Mouse (Mus musculus) intestine, embryonic 14.5 days (tissue): ENCODE measurements around the gene Fbxo30. TPM values are rescaled to one million over a fixed set of nuclear protein-coding genes. Genes with fewer than 3 reads are reported as not detected.
"Not testable (repeated sequence)": the region's sequence is repeated elsewhere in the genome, so short reads cannot be mapped to it uniquely, and the experiment has no call there.

Experiments used
- ATAC-seq: fragments of 200-750 bp; cut with Nextera tagmentation; replicated peaks from 2 replicates; pipeline ENCODE4 v1.8.0; 2017; ENCODE audit warnings: low read depth, moderate number of reproducible peaks, moderate TSS enrichment, moderate library complexity; ENCODE audit not compliant: low FRiP score, low TSS enrichment
- DNase-seq: peaks from one replicate; pipeline ENCODE4 v3.0.0-alpha.2; 2018; ENCODE audit warnings: low spot score
- H3K27ac ChIP-seq: fragments of 300-500 bp; sonication (generic); 2 replicates; pipeline ENCODE4 v1.5.1; 2014; ENCODE audit warnings: low read depth, mild to moderate bottlenecking, control low read depth
- H3K27me3 ChIP-seq: fragments of 300-500 bp; sonication (generic); replicated peaks from 2 replicates; pipeline ENCODE4 v1.6.1; 2014; ENCODE audit warnings: low read length, control low read depth; ENCODE audit not compliant: control insufficient read depth, insufficient read depth
- H3K36me3 ChIP-seq: fragments of 300-500 bp; sonication (generic); 2 replicates; pipeline ENCODE4 v1.6.1; 2014; ENCODE audit warnings: low read length, control low read depth; ENCODE audit not compliant: control insufficient read depth, insufficient read depth
- H3K4me1 ChIP-seq: fragments of 300-500 bp; sonication (generic); replicated peaks from 2 replicates; pipeline ENCODE4 v1.6.1; 2014; ENCODE audit warnings: low read length, control low read depth, mixed read lengths; ENCODE audit not compliant: control insufficient read depth, insufficient read depth
- H3K4me2 ChIP-seq: fragments of 300-500 bp; sonication (generic); 2 replicates; pipeline ENCODE4 v1.6.1; 2014; ENCODE audit warnings: low read length
- H3K4me3 ChIP-seq: fragments of 300-500 bp; sonication (generic); 2 replicates; pipeline ENCODE4 v1.5.1; 2014; ENCODE audit warnings: low read depth, low read length, control low read depth, mixed read lengths
- H3K9ac ChIP-seq: fragments of 300-500 bp; sonication (generic); 2 replicates; pipeline ENCODE4 v1.6.1; 2014; ENCODE audit warnings: mild to moderate bottlenecking, low read length
- H3K9me3 ChIP-seq: fragments of 300-500 bp; sonication (generic); 2 replicates; pipeline ENCODE4 v1.6.1; 2016; ENCODE audit warnings: low read length, control low read depth; ENCODE audit not compliant: control insufficient read depth
- WGBS: fragments of 180-500 bp; shearing (Covaris S2); extraction: QIAGEN DNeasy Blood & Tissue Kit; methylation state at CpG from one replicate; pipeline ENCODE4 v1.1.7; 2014; 5-methylcytosine and 5-hydroxymethylcytosine counted together
- polyA plus RNA-seq: library from polyadenylated mRNA; unstranded; fragments of >200 nt; fragmentation: Nextera tagmentation; extraction: Ambion mirVana; gene quantifications from 2 replicates; pipeline ENCODE4 v1.2.1, GENCODE M21; 2014

Fbxo30 gene
- polyA plus RNA-seq, 1 experiment from 2014 or later, result 23.1 TPM

- H3K9ac ChIP-seq, DNase-seq, ATAC-seq, H3K27ac ChIP-seq, H3K4me1 ChIP-seq, H3K36me3 ChIP-seq, H3K4me3 ChIP-seq, H3K27me3 ChIP-seq, H3K4me2 ChIP-seq, H3K9me3 ChIP-seq: not testable (repeated sequence)
- 79% methylated on average over 2 of the region's 2 CpGs for WGBS
Measured at GRCm38 (mm10) chr10:11263795-11264194, 17.3 kb upstream of the Fbxo30 start.

- no peak overlapping the region for H3K9ac ChIP-seq
- H3K9me3 ChIP-seq, result no peaks in the 10 kb centered on the region
- no peaks in the 10 kb centered on the region for H3K27me3 ChIP-seq
- no peak overlapping the region for H3K4me2 ChIP-seq
- no peak for ATAC-seq
- H3K4me3 ChIP-seq, result no peak overlapping the region
- no peak for DNase-seq
- H3K36me3 ChIP-seq, result no peaks in the 10 kb centered on the region
- H3K4me1 ChIP-seq, result no peaks in the 10 kb centered on the region
- no peak overlapping the region for H3K27ac ChIP-seq
Measured at GRCm38 (mm10) chr10:11269165-11269564, 12.0 kb upstream of the Fbxo30 start.

- no peak for DNase-seq
- no peak overlapping the region for H3K4me2 ChIP-seq
- H3K27me3 ChIP-seq, result no peaks in the 10 kb centered on the region
- 81% methylated on average over 1 of the region's 1 CpGs for WGBS
- ATAC-seq, result no peak
- H3K9ac ChIP-seq, result no peak overlapping the region
- no peaks in the 10 kb centered on the region for H3K4me1 ChIP-seq
- H3K4me3 ChIP-seq, result no peak overlapping the region
- no peak overlapping the region for H3K27ac ChIP-seq
- no peaks in the 10 kb centered on the region for H3K9me3 ChIP-seq
- no peaks in the 10 kb centered on the region for H3K36me3 ChIP-seq
Measured at GRCm38 (mm10) chr10:11274431-11274830, 6.7 kb upstream of the Fbxo30 start.

- no peaks in the 10 kb centered on the region for H3K27me3 ChIP-seq
- ATAC-seq (no peak; the same call in 1 of the 2 replicates), DNase-seq (no peak)
- peaks cover 8% of the 10 kb centered on the region; the same call in 1 of the 2 replicates for H3K4me1 ChIP-seq
- H3K4me2 ChIP-seq, result peak overlapping the region; percentile 91
- H3K4me3 ChIP-seq, result peak overlapping the region; percentile 88
- H3K9ac ChIP-seq, result peak overlapping the region; percentile 97
- H3K9me3 ChIP-seq, result no peaks in the 10 kb centered on the region
- H3K36me3 ChIP-seq, result no peaks in the 10 kb centered on the region
- peak overlapping the region; percentile 99 for H3K27ac ChIP-seq
- 4% methylated on average over 6 of the region's 6 CpGs for WGBS
Measured at GRCm38 (mm10) chr10:11280235-11280577, 924 bp upstream of the Fbxo30 start.

GRCm38 (mm10) chr10:11281498-11282305 lies 572 bp downstream of the Fbxo30 start:
- Histone ChIP-seq H3K4me2 (peak overlapping the region; percentile 67), H3K27me3 (no peaks in the 10 kb centered on the region), H3K9ac (peak overlapping the region; percentile 97), H3K4me3 (peak overlapping the region; percentile 88), H3K36me3 (no peaks in the 10 kb centered on the region), H3K4me1 (peaks cover 8% of the 10 kb centered on the region; the same call in 1 of the 2 replicates), H3K27ac (peak overlapping the region; percentile 99), H3K9me3 (no peaks in the 10 kb centered on the region)
- under 1% methylated on average over 65 of the region's 68 CpGs for WGBS
- DNase-seq (peak; percentile 81), ATAC-seq (peak; percentile 65)

- Histone ChIP-seq H3K27me3 (no peaks in the 10 kb centered on the region), H3K36me3 (no peaks in the 10 kb centered on the region), H3K27ac (peak overlapping the region; percentile 99), H3K4me1 (peaks cover 8% of the 10 kb centered on the region; the same call in 1 of the 2 replicates), H3K9me3 (no peaks in the 10 kb centered on the region), H3K9ac (peak overlapping the region; percentile 97), H3K4me3 (peak overlapping the region; percentile 88), H3K4me2 (peak overlapping the region; percentile 67)
- DNase-seq (no peak), ATAC-seq (no peak)
- 1% methylated on average over 4 of the region's 4 CpGs for WGBS
Measured at GRCm38 (mm10) chr10:11282306-11282631, 1.1 kb downstream of the Fbxo30 start.

GRCm38 (mm10) chr10:11298418-11298817 lies 17.3 kb downstream of the Fbxo30 start:
- Histone ChIP-seq H3K27ac (no peak overlapping the region), H3K9me3 (no peaks in the 10 kb centered on the region), H3K4me1 (no peaks in the 10 kb centered on the region), H3K4me3 (no peak overlapping the region), H3K4me2 (no peak overlapping the region), H3K36me3 (peaks cover 22% of the 10 kb centered on the region), H3K27me3 (no peaks in the 10 kb centered on the region), H3K9ac (no peak overlapping the region)
- DNase-seq, result no peak
- no peak for ATAC-seq
- 91% methylated on average over 6 of the region's 6 CpGs for WGBS

- no peak overlapping the region for H3K4me2 ChIP-seq
- no peak overlapping the region for H3K4me3 ChIP-seq
- no peaks in the 10 kb centered on the region for H3K27me3 ChIP-seq
- H3K9ac ChIP-seq, result no peak overlapping the region
- no peaks in the 10 kb centered on the region for H3K36me3 ChIP-seq
- ATAC-seq (no peak), DNase-seq (no peak)
- H3K4me1 ChIP-seq, result no peaks in the 10 kb centered on the region
- H3K9me3 ChIP-seq, result no peaks in the 10 kb centered on the region
- no peak overlapping the region for H3K27ac ChIP-seq
- WGBS, result 72% methylated on average over 9 of the region's 9 CpGs
Measured at GRCm38 (mm10) chr10:11305365-11306053, 24.4 kb downstream of the Fbxo30 start.

GRCm38 (mm10) chr10:11306054-11306367 lies 24.9 kb downstream of the Fbxo30 start:
- no peak overlapping the region for H3K9ac ChIP-seq
- no peak for DNase-seq
- no peaks in the 10 kb centered on the region for H3K4me1 ChIP-seq
- no peaks in the 10 kb centered on the region for H3K36me3 ChIP-seq
- H3K4me3 ChIP-seq, result no peak overlapping the region
- H3K27me3 ChIP-seq, result no peaks in the 10 kb centered on the region
- no peak for ATAC-seq
- no peaks in the 10 kb centered on the region for H3K9me3 ChIP-seq
- no peak overlapping the region for H3K27ac ChIP-seq
- WGBS, result 47% methylated on average over 2 of the region's 2 CpGs
- H3K4me2 ChIP-seq, result no peak overlapping the region
